21 mouse cellular contexts compared by ENCODE assay signal in genomic region chr11:88904080-88904479, GRCm38 (mm10). TPM values are rescaled to one million over a fixed set of nuclear protein-coding genes. Genes with fewer than 3 reads are reported as not detected.
DNase-seq lines count a peak whose midpoint lies in the region; ATAC-seq and TF ChIP-seq lines count a peak whose summit lies in the region.
"Had no signal": no experiment of that assay in that cellular context is flagged by ENCODE, and none has a peak within 500 bp of the region (broad histone marks: within the 10 kb centered on the region; RNA-seq: fewer than 3 reads in every experiment).

No protein-coding gene starts in this region.

- H3K9me3 ChIP-seq in liver, embryonic 12.5 days (replicated peaks) = no peaks in the 10 kb centered on the region
- H3K9me3 ChIP-seq in CH12.LX (replicated peaks; ENCODE audit: low read length) = no peaks in the 10 kb centered on the region
- H3K9me3 ChIP-seq in forebrain, embryonic 10.5 days = no peaks in the 10 kb centered on the region
- H3K9me3 ChIP-seq: embryonic facial prominence, embryonic 10.5 days; heart, embryonic 10.5 days; hindbrain, embryonic 10.5 days had no signal

- H3K79me2 ChIP-seq in liver, adult 2 months (ENCODE audit: control insufficient read depth, insufficient read depth, low read length) = no peaks in the 10 kb centered on the region
- H3K79me2 ChIP-seq in CH12.LX (replicated peaks; ENCODE audit: control insufficient read depth, extremely low read depth, insufficient read depth, poor library complexity, severe bottlenecking) = no peaks in the 10 kb centered on the region

- no peaks in the 10 kb centered on the region for H3K27me3 ChIP-seq in liver, adult 2 months (ENCODE audit: control insufficient read depth, insufficient read depth, low read length)
- peaks cover 11% of the 10 kb centered on the region; the same call in 1 of the 2 replicates for H3K27me3 ChIP-seq in liver, embryonic 12.5 days (replicated peaks)
- no peaks in the 10 kb centered on the region for H3K27me3 ChIP-seq in CH12.LX (replicated peaks)
- peaks cover 6% of the 10 kb centered on the region; the same call in 1 of the 2 replicates for H3K27me3 ChIP-seq in forebrain, embryonic 10.5 days (ENCODE audit: poor library complexity, severe bottlenecking)
- H3K27me3 ChIP-seq: Patski had no signal

- ATAC-seq in liver, embryonic 12.5 days = no peak
- ATAC-seq: CD4-positive, CD25-positive, alpha-beta regulatory T cell, adult 4 months; forebrain, embryonic 14.5 days; Patski had no signal

- TF ChIP-seq EP300 in CH12.LX (IDR thresholded peaks at IDR 0.05; ENCODE audit: low read length) = no peak

- H3K4me3 ChIP-seq in liver, adult 2 months (ENCODE audit: insufficient read depth, low read depth, low read length) = no peak overlapping the region
- no peak overlapping the region for H3K4me3 ChIP-seq in liver, embryonic 12.5 days
- no peak overlapping the region for H3K4me3 ChIP-seq in CH12.LX (replicated peaks in 1 of 3; ENCODE audit: low read depth in 2 of 3, low read length in 2 of 3, poor library complexity in 1 of 3)
- no peak overlapping the region for H3K4me3 ChIP-seq in forebrain, embryonic 10.5 days
- H3K4me3 ChIP-seq: embryonic facial prominence, embryonic 10.5 days; heart, embryonic 10.5 days; hindbrain, embryonic 10.5 days had no signal

- no peak overlapping the region for H3K27ac ChIP-seq in liver, adult 2 months (replicated peaks; ENCODE audit: insufficient read depth, low read depth, low read length)
- H3K27ac ChIP-seq in liver, embryonic 12.5 days = no peak overlapping the region
- no peak overlapping the region for H3K27ac ChIP-seq in CH12.LX (ENCODE audit: insufficient read depth, low read depth)
- no peak overlapping the region for H3K27ac ChIP-seq in forebrain, embryonic 10.5 days
- H3K27ac ChIP-seq: embryonic facial prominence, embryonic 10.5 days; heart, embryonic 10.5 days; hindbrain, embryonic 10.5 days; hindbrain, embryonic 14.5 days had no signal

- H3K4me2 ChIP-seq in liver, embryonic 12.5 days = no peak overlapping the region
- no peak overlapping the region for H3K4me2 ChIP-seq in CH12.LX (ENCODE audit: insufficient read depth, low read depth, poor library complexity, severe bottlenecking)
- H3K4me2 ChIP-seq: hindbrain, embryonic 14.5 days had no signal

- no peak overlapping the region for H3K9ac ChIP-seq in liver, adult 2 months (ENCODE audit: low read depth, low read length)
- no peak overlapping the region for H3K9ac ChIP-seq in liver, embryonic 12.5 days
- no peak overlapping the region for H3K9ac ChIP-seq in CH12.LX (ENCODE audit: insufficient read depth, low read depth)
- H3K9ac ChIP-seq: hindbrain, embryonic 14.5 days had no signal

- dilution Hi-C loops in CH12.LX (cut with MboI; ENCODE audit: extremely low pct_ligation_motif_present, extremely low pct_unique_long_range_greater_than_20kb, low sequenced_read_pairs) = no loop called here

- TF ChIP-seq POLR2A in liver, adult 2 months (IDR thresholded peaks at IDR 0.05; ENCODE audit: extremely low read depth, insufficient read depth, low read length) = no peak
- no peak for TF ChIP-seq POLR2A in CH12.LX (IDR thresholded peaks at IDR 0.05; ENCODE audit: low read depth, low read length)

- TF ChIP-seq CTCF in liver, adult 2 months (IDR thresholded peaks at IDR 0.05; ENCODE audit: low read depth, low read length) = no peak
- no peak for TF ChIP-seq CTCF in CH12.LX (conservative IDR thresholded peaks at IDR 0.05 in 1 of 2, IDR thresholded peaks at IDR 0.05 in 1 of 2; ENCODE audit: low read depth in 2 of 2, low read length in 2 of 2)

- 14% methylated on average over 2 of the region's 2 CpGs for WGBS in liver, adult 2 months
- 34% methylated on average over 2 of the region's 2 CpGs for WGBS in liver, embryonic 12.5 days (ENCODE audit: insufficient replicate concordance)
- 65% methylated on average over 2 of the region's 2 CpGs for WGBS in forebrain, embryonic 10.5 days

- in situ Hi-C loops in CH12.LX (cut with MboI; ENCODE audit: low pct_ligation_motif_present, low pct_unique_long_range_greater_than_20kb, low sequenced_read_pairs) = no loop called here

- H3K36me3 ChIP-seq in liver, adult 2 months (ENCODE audit: control insufficient read depth, insufficient read depth, low read length) = no peaks in the 10 kb centered on the region
- no peaks in the 10 kb centered on the region for H3K36me3 ChIP-seq in liver, embryonic 12.5 days
- no peaks in the 10 kb centered on the region for H3K36me3 ChIP-seq in CH12.LX (replicated peaks in 1 of 2; ENCODE audit: control insufficient read depth in 1 of 2, insufficient read depth in 1 of 2, low read length in 1 of 2)
- H3K36me3 ChIP-seq in forebrain, embryonic 10.5 days (replicated peaks) = no peaks in the 10 kb centered on the region
- H3K36me3 ChIP-seq: embryonic facial prominence, embryonic 10.5 days; heart, embryonic 10.5 days; hindbrain, embryonic 10.5 days had no signal

- TF ChIP-seq RAD21 in CH12.LX (IDR thresholded peaks at IDR 0.05; ENCODE audit: low read depth, low read length) = no peak

- peaks cover 6% of the 10 kb centered on the region; the same call in 1 of the 2 replicates for H3K4me1 ChIP-seq in liver, adult 2 months (ENCODE audit: control insufficient read depth, insufficient read depth, low read length)
- no peaks in the 10 kb centered on the region; the same call in 1 of the 2 replicates for H3K4me1 ChIP-seq in liver, embryonic 12.5 days
- peaks cover 5 to 22% of the 10 kb centered on the region in 2 experiments; a peak in 3 of 4 replicates for H3K4me1 ChIP-seq in CH12.LX (ENCODE audit: control insufficient read depth in 1 of 2, insufficient read depth in 2 of 2)
- H3K4me1 ChIP-seq in forebrain, embryonic 10.5 days = no peaks in the 10 kb centered on the region
- H3K4me1 ChIP-seq: hindbrain, embryonic 10.5 days had no signal

- DNase-seq in liver, adult 2 months (ENCODE audit: extremely low read depth, low read depth, low spot score) = peak; percentile 58
- peak; percentile 21 for DNase-seq in CH12.LX (ENCODE audit: extremely low read depth)
- peak; percentile 38 for DNase-seq in ZHBTc4 (ENCODE audit: low read depth, low spot score)
- no peak for DNase-seq in gastrocnemius, adult 18-20 months (ENCODE audit: low spot score)
- no peak for DNase-seq in forebrain, embryonic 10.5 days (ENCODE audit: extremely low spot score, low spot score)
- DNase-seq: adrenal gland, adult 2 months; adrenal gland, postnatal 25 days; B cell, adult 2 months; cerebellum, adult 18-20 months; cerebellum, adult 9-11 months; cerebellum, postnatal 36 days; gastrocnemius, postnatal 36 days; heart, adult 18-20 months had no signal

TF ChIP-seq in CH12.LX, 34 proteins besides CTCF, POLR2A, EP300 and RAD21:
- TF ChIP-seq JUN (IDR thresholded peaks at IDR 0.05; ENCODE audit: insufficient read depth, low read depth, low read length) = no peak
- no peak for TF ChIP-seq ELF1 (IDR thresholded peaks at IDR 0.05; ENCODE audit: low read depth, low read length)
- no peak for TF ChIP-seq JUND (conservative IDR thresholded peaks at IDR 0.05; ENCODE audit: low read depth, low read length)
- no peak for TF ChIP-seq SIN3A (IDR thresholded peaks at IDR 0.05; ENCODE audit: low read length)
- no peak for TF ChIP-seq IRF4 (IDR thresholded peaks at IDR 0.05; ENCODE audit: low read depth, low read length)
- TF ChIP-seq UBTF (IDR thresholded peaks at IDR 0.05; ENCODE audit: low read depth, low read length) = no peak
- no peak for TF ChIP-seq USF1 (IDR thresholded peaks at IDR 0.05; ENCODE audit: low read depth, low read length)
- no peak for TF ChIP-seq CHD1 (IDR thresholded peaks at IDR 0.05; ENCODE audit: low read depth, low read length)

RNA-seq across cellular contexts. Expression of gene Akap1, which starts 39.7 kb away (rescaled TPM):
- total RNA-seq in liver, adult 2 months (2014; rRNA removed) = 37.7 and 53.6 TPM in 2 replicates
- polyA plus RNA-seq in liver, adult 2 months (2012; rRNA removed) = 58.0 and 81.5 TPM in 2 replicates
- polyA plus RNA-seq in liver, embryonic 12.5 days (2016; fragmentation: Nextera tagmentation; extraction: Ambion mirVana) = 12.3 and 14.0 TPM in 2 replicates
- 46.4 and 57.6 TPM in 2 replicates for total RNA-seq in CH12.LX (2012; rRNA removed)
- 47.5 and 51.6 TPM in 2 replicates for total RNA-seq in CH12.LX (2014; rRNA removed)
- polyA plus RNA-seq in CH12.LX (2012; ENCODE audit: insufficient read length, low read depth) = 53.4 and 54.8 TPM in 2 replicates
- total RNA-seq in gastrocnemius, adult 18-20 months (2021) = 10 to 100 TPM; 54.5 to 82.7 TPM
- 16.6 and 19.2 TPM in 2 replicates for polyA plus RNA-seq in forebrain, embryonic 10.5 days (2016; fragmentation: Nextera tagmentation; extraction: Ambion mirVana)

RNA-seq across cellular contexts. Expression of gene Scpep1, which starts 51.2 kb away (rescaled TPM):
- total RNA-seq in liver, adult 2 months (2014; rRNA removed) = 27.9 and 32.8 TPM in 2 replicates
- 22.5 and 27.6 TPM in 2 replicates for polyA plus RNA-seq in liver, adult 2 months (2012; rRNA removed)
- 40.4 and 42.2 TPM in 2 replicates for polyA plus RNA-seq in liver, embryonic 12.5 days (2016; fragmentation: Nextera tagmentation; extraction: Ambion mirVana)
- 98.9 and 121 TPM in 2 replicates for total RNA-seq in CH12.LX (2012; rRNA removed)
- total RNA-seq in CH12.LX (2014; rRNA removed) = 84.5 and 101 TPM in 2 replicates
- 202 and 210 TPM in 2 replicates for polyA plus RNA-seq in CH12.LX (2012; ENCODE audit: insufficient read length, low read depth)
- 1 to 10 TPM; 5.9 to 8.8 TPM for total RNA-seq in gastrocnemius, adult 18-20 months (2021)
- 72.7 and 76.2 TPM in 2 replicates for polyA plus RNA-seq in forebrain, embryonic 10.5 days (2016; fragmentation: Nextera tagmentation; extraction: Ambion mirVana)

Comparison
In these comparisons a context has a peak if more than half of its experiments do, and no peak if none do; other contexts are left out.
1. DNase-seq: peak in liver, adult 2 months (single experiment), CH12.LX (single experiment) and ZHBTc4 (single experiment); none in gastrocnemius, adult 18-20 months (single experiment) and forebrain, embryonic 10.5 days (single experiment).